Mouse (Mus musculus) E14TG2a.4 (cell line): ENCODE data around the gene Cst7.

Experiments used
- CTCF ChIP-seq: conservative IDR thresholded peaks from 2 replicates; pipeline ENCODE4 v1.5.1; 2014; ENCODE audit warnings: low read length
- NANOG ChIP-seq: IDR thresholded peaks from 2 replicates; pipeline ENCODE4 v1.6.1; 2014; ENCODE audit warnings: borderline replicate concordance, low read length, mixed read lengths
- POU5F1 ChIP-seq: IDR thresholded peaks from 2 replicates; pipeline ENCODE4 v1.6.1; 2014; ENCODE audit warnings: low read length, borderline replicate concordance

- TF ChIP-seq CTCF: no peak
- TF ChIP-seq NANOG: no peak
- TF ChIP-seq POU5F1: no peak
Observed at GRCm38 (mm10) chr2:150579628-150580027, 9.4 kb downstream of the Cst7 start.
